Mouse (Mus musculus) right cerebral cortex, postnatal 36 days (tissue): ENCODE measurements around the gene Taf5l.
A peak's percentile ranks its signal among the peaks of the same experiment; 100 is the strongest.
"Not testable (repeated sequence)": the region's sequence is repeated elsewhere in the genome, so short reads cannot be mapped to it uniquely, and the experiment has no call there.

Experiments
- DNase-seq, 2 experiments: peaks; one replicate each; pipeline ENCODE4 v3.0.0; 2022; ENCODE audit warnings: low spot score in 2 of 2, mixed read lengths in 1 of 2

The Taf5l gene

DNA sequence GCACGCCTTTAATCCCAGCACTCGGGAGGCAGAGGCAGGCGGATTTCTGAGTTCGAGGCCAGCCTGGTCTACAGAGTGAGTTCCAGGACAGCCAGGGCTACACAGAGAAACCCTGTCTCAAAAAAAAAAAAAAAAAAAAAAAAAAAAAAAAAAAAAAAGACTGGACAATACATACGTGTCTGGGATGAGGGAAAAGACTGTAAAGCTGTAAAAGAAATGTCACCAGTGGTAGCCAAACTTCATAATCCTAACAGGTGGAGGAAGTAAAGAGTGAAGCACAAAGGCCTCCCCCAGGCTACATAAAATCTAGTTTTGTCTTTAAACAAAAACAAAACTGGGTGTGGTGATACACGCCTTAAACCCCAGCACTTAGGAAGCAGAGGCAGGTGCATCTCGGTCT, 6.9 kb downstream of the Taf5l start:
- not testable (repeated sequence) for DNase-seq

DNA sequence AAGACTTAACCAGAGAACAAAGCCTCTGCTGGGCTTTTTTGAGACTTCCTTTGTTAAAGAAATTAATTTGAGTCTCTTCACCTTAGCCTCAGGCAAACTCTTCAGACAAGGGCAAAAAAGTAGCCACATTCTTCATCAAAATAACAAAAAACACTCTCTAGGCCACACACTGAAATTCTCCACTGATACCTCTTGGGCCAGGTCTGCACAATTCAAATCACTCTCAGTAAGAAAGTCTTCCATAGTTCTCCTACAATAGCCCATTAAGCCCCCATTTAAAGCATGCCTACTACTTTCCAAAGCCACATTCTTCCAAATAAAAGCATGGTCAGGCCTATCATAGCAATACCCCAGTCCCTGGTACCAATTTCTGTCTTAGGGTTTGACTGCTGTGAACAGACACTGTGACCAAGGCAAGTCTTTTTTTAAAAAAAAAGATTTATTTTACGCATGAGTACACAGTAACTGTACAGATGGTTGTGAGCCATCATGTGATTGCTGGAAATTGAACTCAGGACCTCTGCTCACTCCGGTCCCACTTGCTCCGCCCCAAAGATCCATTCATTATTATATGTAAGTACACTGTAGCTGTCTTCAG, 9.1 kb downstream of the Taf5l start:
- DNase-seq = no peak

DNA sequence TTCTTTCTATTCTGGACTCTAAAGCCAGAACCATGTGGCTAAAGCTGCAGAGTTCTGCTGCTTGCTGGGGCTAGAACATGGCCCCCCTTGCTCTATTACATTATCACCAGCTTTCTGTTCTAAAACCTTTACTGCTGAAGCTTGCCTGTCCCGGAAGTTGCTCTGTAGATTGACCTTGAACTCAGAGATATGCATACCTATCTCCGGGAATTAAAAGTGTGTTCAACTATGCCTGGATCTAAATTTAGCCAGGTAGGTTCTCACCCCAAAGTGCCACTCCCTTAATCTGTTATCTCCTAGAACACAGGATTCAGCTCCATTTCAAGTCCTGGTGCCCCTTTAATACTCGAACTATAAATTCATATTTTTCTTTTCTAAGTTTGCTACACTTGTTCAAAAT, 9.6 kb downstream of the Taf5l start:
- DNase-seq = no peak

DNA sequence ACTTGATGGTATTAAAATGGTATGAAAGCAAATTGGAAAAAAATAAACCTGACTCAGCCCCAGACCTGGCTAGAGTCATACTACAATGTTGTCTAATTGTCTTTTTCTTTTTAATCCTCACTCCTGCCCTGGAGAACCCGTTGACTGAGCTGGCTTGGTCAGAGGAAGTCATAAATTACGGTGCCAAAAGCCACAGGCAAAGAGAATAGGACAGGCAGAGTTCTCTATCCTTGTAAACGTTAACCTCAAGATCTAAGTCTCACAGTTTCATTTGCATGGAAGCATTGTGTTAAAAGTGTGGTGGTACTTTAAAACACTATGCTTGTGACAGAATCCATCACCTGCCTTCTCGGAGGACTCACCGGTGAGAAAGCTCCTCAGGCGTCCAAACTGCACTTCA, 13.4 kb downstream of the Taf5l start:
- no peak for DNase-seq

DNA sequence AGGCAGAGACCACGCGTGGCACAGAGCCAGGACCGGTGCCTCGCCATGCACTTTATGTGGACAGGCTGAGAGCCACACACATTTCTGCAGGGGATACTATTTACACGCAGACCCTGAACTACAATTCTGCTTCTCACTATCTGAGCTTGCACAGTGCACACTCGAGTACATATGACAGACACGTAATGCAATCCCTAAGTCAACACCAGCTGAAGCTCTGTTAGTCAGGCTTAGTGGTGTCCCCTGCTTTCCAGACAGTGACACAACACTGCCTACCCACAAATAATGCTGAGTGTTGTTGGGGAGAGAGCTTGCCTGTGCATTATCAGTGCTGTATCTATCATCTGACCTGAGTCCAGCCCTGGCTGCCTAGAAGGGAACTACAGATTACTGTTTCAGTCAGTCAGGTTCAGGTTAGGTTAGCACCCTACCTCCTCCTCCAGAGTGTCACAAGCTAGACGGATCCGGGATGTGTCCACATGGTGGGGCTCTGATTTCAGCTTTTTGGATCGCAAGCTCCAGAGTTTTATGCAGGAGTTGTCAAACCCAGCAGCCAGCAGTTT, 18.6 kb downstream of the Taf5l start:
- no peak for DNase-seq

DNA sequence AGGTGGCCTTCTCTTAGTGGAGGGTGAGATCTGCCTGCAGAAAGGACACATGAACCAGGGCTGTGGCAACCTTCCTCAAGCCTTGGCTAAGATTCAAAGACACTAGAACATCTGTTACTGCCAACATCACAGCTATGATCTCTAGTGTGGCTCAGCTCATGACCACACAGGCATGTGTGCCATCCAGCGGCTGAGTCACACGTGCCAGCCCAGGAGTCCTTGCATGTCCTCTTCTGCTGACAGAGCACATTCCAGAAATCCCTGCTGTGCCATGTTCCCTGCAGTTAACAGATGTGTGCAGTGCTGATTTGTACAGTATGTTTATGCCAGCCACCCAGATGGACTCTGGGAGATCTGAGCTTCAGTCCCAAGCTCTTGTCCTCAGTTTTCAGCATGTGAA, 21.6 kb downstream of the Taf5l start:
- DNase-seq = no peak

DNA sequence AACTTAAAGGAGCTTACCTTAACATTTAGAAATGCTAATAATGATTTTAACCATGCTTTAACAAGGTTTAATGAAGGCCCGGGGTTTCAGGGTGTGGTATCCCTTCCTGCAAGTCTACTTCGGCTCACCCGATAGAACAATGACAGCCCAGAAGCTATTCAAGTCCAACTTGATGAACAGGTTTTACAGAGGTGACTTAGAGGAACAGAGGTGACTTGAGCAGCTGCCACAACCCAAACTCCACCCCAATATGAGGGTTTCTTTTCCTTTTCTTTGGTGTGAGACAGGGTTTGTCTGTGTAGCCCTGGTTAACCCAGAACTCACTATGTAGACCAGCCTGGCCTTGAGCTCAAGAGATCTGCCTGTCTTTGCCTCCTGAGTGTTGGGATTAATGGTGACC, 27.2 kb downstream of the Taf5l start:
- DNase-seq = no peak

DNA sequence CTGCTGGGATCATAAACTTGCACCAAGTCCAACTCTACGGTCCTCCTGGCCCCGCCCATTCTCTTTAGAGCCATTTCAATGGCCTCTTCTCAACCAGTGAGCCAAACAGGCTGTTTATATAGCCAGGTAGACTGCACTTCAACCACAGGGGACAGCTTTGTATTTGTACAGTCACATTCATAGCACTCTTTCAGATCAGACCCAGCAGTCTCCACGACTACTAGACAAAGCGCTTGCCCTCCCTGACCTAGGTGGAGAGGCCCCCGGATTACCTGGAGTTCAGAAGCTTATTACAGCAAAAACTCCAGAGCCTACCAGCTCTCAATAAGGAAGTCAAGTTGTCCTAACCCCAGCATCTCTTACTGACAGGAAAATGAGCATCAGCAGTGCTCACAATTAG, 27.6 kb downstream of the Taf5l start:
- DNase-seq = no peak

DNA sequence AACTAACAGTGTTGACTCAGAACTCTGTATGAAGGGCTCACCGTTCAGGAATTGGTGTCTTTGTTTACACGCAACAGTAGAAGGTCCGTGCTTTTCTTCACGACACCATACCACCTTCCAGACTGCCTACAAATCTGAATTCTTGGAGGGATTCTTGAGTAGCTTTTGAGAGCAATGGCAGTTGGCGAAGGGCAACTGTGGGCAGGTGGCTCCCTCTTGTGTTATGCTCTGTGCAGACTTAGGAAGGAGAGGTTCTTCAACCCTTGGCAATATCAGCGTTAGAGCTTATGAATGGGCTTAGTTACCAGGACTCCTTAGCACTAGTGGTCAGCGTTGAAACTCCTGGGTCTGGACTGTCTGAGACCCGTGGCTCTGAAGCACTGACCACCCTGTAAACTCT, 28.6 kb downstream of the Taf5l start:
- no peak for DNase-seq

DNA sequence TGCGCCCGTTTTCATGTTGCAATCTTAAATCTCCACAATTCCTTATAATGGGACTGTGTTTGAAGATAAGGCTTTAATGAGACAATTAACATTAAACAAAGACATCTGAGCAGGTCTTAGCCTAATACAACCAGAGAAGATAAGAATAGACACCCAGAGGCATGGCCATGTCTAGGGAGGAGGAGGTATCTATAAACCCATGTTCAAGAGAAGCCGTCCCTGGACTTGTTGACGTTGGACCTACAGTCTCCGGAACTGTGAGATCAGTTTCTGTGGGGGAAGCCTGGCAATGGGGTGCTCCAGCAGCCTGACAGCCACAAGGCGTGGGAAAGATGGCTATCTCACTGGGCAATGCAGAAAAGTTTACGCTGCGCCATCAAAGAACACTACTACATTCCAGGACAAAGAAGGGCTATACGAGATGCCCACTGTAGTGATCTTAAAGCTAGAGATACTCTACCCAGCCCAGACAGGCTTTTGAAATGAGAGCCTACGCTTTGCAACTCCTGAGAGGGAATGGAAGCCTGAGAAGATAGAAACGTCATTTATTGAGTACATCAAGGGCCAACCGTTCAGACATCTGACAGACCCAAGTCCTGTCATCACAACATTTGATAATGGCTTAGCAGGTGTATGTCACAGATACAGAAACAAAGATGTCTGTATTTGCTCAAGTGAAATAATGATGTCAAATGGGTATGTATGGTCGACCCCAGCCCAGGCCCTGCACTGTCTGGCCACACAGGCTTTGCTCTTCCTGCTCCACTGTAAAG, 30.7 kb downstream of the Taf5l start:
- DNase-seq = no peak

DNA sequence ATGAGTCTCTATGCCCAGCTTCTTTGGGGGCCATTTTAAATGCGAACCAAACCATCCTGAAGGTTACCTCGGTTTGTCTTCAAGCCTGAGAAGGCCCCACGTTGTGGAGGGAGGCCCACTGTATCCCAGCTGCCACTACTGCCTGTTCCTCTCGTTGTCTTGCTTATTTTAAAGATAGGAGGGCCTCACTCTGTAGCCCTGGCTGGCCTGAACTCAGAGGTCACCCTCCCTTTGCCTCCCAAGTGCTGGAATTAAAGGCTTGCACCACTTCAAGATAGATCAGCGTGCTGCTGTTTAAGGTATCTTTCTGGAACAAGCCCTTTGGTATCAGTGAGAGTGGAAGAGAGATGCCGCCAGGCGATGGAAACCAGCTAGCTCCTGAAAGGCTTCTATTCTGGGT, 32.1 kb downstream of the Taf5l start:
- no peak for DNase-seq

DNA sequence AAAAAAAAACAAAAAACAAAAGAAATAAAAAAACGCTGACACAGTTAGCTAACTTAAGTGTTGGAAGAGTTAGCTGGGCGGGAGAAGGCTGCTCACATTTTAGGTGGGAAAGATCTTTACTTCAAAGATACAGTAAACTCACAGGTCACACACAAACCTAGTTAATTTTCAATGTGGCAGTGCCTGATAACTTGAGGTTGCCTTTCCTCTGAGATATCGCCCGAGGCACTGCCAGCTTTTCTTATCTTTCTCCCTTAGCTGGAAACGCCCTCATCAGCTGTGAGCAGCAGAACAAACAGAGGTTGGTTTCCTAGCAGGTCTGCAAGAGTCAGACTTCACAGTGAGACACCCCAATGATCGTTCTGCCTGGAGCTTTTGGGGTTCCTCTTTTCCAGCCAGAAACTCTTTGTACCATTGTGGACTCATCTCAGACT, 32.6 kb downstream of the Taf5l start:
- DNase-seq = no peak

DNA sequence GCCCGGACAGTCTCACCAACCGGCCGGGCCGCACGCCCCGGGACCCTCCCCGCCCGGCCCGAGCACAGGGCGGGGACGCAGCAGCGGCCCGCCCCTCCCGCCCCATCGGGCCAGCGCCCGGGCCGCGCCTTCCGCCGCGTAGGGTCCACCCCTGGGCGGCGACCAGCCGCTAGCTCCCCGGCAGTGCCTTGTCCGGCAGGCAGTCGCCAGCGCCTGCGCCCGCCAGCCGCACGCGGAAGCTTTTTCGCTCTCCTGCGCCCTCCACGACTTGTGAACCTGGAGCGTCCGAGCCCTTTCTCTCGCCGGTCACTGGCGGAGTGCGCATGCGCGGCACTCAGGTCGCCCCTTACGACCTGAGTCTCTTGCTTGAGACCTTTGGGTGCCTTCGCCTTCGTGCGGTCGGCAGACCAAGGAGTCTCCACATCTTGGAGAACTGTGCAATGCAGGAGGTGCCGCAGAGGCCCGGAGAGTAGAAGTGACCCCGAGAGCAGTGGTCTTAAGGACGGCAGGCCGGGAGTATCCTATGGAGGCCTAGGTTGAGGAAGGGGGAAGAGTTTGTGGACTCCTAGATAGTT, 38.3 kb downstream of the Taf5l start, which contains the start of gene Abcb10:
Gene Abcb10 (minus strand): TSS at position 297 of the 575 bp plus-strand sequence.
- DNase-seq = peak; percentile 64 to 65

DNA sequence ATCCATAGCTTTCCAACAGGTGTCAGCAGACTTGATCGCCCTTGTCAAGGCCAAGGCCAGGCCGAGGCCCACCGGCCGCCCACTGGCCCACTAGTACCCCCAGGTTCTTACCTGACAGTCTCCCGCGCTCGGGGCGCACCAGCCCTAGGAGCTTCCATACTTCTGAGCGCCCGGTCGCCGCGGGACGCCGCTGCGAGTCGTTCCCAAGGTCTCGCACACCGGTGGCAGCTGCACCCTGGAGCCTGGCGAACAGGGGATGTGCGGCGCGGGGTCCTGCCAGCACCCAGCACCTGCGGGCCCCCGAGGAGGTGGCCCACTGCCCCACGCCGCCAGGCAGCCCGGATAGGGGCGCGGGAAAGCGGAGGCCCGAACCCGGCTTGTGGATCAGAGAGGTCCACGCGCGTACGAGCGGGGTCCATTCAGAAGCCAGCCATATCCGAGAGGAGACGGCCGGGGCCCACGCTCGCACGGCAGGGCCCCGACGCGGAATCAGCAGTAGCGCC, 38.9 kb downstream of the Taf5l start:
- peak in 1 of 2 experiments; percentile 11 for DNase-seq

DNA sequence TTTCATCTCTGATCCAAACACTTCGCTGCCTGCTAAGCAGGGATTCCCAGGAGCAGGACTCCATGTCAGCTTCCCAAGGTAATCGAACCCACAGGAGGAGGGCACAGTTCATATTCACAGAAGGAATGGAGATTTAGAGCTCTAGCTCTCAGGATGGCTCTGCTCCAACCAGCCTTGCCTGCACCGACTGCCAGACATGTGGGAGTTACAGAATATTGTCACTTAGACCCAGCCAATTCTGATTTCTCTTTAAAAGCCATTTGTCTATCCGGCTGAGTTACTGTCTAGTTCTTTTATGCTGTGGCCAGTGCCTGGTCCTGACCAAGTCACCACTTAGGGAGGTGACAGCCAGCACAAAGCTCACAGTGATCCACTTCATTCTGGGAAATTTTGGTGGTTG, 39.5 kb downstream of the Taf5l start:
- DNase-seq = peak in 1 of 2 experiments; percentile 22

DNA sequence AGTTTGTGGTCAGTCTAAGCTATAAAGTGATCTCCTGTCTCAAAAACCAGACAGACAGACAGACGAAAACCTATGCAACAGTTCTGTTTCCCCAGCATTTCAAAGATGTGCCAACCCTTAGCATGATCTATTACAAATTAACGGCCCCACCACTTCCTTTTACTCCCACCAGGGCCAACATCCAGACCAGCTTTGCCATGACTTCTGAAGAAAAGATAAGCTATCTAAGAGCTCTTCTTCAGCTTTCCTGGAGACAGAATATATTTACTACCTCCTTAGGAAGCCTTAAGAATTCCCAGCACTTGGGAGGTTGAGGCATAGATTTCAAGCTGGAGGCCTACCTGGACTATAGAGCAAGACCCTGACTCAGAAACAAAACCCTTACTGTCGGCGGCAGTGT, 41.0 kb downstream of the Taf5l start:
- DNase-seq = no peak

DNA sequence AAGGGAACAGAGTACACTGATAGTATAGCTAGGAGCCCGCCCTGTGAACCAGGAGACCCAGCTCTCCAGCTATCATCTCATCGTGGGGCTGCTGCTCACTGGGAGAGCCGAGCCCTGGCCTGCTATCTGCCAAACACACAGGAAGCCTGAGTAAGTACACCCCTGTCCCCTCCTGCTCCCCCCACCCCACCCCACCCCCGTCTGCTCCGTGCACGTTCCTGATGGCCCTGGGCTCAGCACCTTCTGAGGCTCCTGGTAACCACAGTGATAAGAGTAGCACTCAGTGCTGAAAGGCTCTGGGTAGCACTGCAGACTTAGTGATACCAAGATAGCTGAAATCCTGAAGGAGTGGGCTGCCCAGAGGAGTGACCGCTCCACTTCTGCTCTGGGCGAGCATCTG, 42.3 kb downstream of the Taf5l start:
- DNase-seq = no peak

DNA sequence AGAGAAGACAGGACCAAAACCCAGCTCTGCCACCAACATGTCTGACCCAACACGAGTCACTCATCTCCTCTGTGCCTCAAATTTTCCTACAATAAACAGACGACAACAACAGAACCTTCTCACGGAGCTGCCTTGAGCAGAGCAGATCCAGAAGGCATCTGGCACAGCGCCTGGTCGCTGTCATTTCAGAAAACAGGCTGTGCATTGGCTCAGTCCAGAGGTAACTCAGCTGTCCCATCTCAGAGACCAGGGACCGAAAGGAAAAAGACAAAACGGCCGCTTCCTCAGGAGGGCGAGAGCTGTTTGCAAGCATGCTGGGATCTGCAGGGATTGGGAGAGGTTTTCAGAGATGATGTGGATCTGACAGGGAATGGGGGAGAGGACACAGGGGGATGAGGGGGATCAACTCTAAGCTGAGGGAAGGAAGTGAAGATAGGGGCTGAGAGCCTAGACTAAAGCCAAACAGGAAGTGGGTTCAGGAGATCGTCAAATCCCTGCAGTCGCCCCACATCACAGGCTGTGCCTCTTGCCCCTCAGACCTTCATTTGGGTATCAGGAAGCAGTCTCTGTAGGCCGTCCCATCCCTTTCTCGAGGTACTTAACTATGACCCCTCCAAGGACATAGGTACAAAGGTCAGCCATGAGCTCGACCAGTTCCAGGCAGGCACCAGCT, 42.9 kb downstream of the Taf5l start:
- no peak for DNase-seq

DNA sequence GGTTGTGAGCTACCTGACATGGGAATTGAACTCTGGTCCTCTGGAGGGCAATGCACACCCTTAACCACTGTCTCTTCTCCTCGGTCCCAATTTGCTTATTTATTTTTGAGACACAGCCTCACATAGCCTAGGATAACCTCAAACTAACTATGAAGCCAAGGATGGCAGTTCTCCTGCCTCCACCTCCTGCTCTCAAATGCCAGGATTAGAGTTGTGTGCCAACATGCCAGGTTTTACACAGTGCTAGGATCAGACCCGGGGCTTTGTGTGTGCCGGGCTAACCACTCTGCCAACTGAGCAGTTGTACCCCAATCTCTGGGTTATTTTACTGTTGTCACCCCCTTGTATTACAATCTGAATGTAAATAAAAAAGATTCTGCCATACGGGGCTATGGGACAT, 43.7 kb downstream of the Taf5l start:
- no peak for DNase-seq

DNA sequence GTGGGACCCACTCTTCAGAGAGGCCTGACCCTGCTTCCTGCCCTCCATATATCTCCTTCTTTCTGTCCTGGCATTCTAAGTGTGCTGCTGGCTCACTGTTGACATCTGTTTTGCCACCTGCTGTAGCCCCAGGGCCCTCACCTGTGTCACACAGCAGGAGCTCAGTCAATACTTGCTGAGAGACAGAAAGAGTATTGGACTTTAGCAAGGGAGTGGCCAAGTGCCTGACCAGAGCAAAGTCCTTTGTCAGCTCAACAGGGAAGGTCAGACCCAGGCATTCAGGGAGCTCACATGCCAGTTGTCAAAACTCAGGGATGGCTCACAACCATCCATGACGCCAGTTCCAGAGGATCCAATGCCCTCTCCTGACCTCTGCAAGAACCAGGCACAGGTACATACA, 47.7 kb downstream of the Taf5l start:
- DNase-seq = no peak

DNA sequence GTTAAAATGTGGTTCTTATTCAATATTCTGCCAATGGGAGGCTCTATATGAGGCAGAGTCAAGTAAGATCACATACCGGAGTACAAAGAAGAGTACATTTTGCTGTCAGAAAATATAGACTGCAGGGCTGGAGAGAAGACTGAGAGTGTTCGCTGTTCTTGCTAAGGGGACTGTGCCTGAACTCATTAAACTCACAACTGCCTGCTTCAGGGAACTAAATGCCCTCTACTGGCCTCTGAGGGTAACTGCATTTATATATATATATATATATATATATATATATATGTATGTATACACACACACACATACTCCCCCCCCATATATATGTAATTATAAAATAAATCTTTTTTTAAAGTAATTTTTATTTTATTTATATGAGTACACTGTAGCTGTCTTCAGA, 54.3 kb downstream of the Taf5l start:
- DNase-seq = no peak

DNA sequence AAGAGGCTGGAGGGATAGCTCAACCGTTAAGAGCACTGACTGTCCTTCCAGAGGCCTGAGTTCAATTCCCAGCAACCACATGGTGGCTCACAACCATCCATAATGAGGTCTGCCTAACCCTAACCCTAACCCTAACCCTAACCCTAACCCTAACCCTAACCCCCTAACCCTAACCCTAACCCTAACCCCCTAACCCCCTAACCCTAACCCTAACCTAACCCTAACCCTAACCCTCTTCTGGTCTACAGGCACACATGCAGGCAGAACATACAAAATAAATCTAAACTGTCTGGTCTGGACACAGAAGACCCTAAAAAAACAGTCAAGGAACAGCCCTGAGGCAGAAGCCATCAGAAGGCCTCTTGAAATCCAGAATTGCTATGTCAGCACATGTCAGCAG, 59.8 kb downstream of the Taf5l start:
- DNase-seq = no peak
